Mouse (Mus musculus) spleen, adult 2 months (tissue): ENCODE measurements around the gene Ikbip.

ENCODE experiments used
- CTCF ChIP-seq: fragments of 200-500 bp; IDR thresholded peaks from 2 replicates; pipeline ENCODE4 v1.5.1; 2011; ENCODE audit warnings: mild to moderate bottlenecking, inconsistent platforms; ENCODE audit not compliant: insufficient read depth, insufficient read length, insufficient replicate concordance; ENCODE audit errors: extremely low read depth
- POLR2A ChIP-seq: fragments of 200-500 bp; IDR thresholded peaks from 2 replicates; pipeline ENCODE4 v1.6.1; 2011; ENCODE audit warnings: low read depth, low read length, inconsistent platforms

GRCm38 (mm10) chr10:91033942-91034341 is 48.8 kb upstream of the Ikbip start:
- TF ChIP-seq POLR2A = no peak
- peak; percentile 79; the same call in 1 of the 2 replicates for TF ChIP-seq CTCF
